In the genomic region with DNA sequence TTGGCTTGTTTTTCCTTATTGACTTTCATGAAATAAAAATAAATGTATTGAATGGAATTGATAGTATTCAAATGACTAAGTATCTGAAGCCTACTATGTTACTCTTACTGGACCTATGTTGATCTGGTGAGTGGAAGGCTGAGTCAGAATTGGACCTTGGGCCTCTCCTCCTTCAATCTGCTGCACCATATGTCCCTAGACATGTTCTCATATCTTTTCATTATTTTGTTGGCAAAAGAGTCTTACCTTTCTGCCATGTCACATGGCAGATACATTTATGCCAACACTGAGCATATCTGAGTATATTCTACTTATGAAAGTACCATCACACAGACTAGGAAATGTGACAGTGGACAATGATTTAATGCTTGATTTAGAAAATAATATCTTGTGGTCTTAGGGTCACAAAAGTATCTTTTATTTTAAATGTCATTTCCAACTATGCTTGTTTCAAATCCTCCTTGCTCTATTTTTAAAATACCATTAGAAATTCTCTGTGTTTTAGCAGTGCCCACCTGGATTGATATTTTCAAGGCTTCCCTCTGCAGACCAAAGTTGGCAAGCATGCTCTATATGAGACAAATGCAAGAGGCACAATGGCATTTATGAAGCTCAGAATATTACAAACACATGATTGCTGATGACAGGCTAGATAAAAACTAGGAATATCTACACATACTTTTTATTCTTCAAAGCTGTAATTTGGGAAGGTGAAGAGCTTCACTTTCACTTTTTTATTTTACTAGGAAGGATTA, we compare ENCODE assay signal across 7 mouse cellular contexts.
"Had no signal": no experiment of that assay in that cellular context is flagged by ENCODE, and none has a peak within 500 bp of the region (broad histone marks: within the 10 kb centered on the region; RNA-seq: fewer than 3 reads in every experiment).

No protein-coding gene starts in this region.

- DNase-seq: kidney, postnatal 25 days; layer of hippocampus, adult 9-11 months; layer of hippocampus, postnatal 36 days; lung, adult 18-20 months; midbrain, embryonic 14.5 days; right cerebral cortex, adult 18-20 months; right cerebral cortex, postnatal 25 days had no signal
